Mouse (Mus musculus) forebrain, embryonic 16.5 days (tissue): ENCODE data around the gene Rab3b. TPM values are rescaled to one million over a fixed set of nuclear protein-coding genes. Genes with fewer than 3 reads are reported as not detected.
A peak's percentile ranks its signal among the peaks of the same experiment; 100 is the strongest.

Experiments used
- ATAC-seq: fragments of 200-750 bp; cut with Nextera tagmentation; 2 replicates; pipeline ENCODE4 v1.8.0; 2017; ENCODE audit warnings: mild to moderate bottlenecking, moderate library complexity
- H3K27ac ChIP-seq: fragments of 300-500 bp; sonication (generic); 2 replicates; pipeline ENCODE4 v1.5.1; 2014; ENCODE audit warnings: low read length, control low read depth
- H3K27me3 ChIP-seq: fragments of 300-500 bp; sonication (generic); replicated peaks from 2 replicates; pipeline ENCODE4 v1.6.1; 2014; ENCODE audit warnings: low read length; ENCODE audit not compliant: control insufficient read depth, insufficient read depth
- H3K36me3 ChIP-seq: fragments of 300-500 bp; sonication (generic); 2 replicates; pipeline ENCODE4 v1.6.1; 2014; ENCODE audit not compliant: control insufficient read depth, insufficient read depth
- H3K4me1 ChIP-seq: fragments of 300-500 bp; sonication (generic); replicated peaks from 2 replicates; pipeline ENCODE4 v1.6.1; 2014; ENCODE audit warnings: low read length; ENCODE audit not compliant: control insufficient read depth, insufficient read depth
- H3K4me2 ChIP-seq: fragments of 300-500 bp; sonication (generic); 2 replicates; pipeline ENCODE4 v1.6.1; 2014; ENCODE audit warnings: mild to moderate bottlenecking, low read length, control low read depth
- H3K4me3 ChIP-seq: fragments of 300-500 bp; sonication (generic); replicated peaks from 2 replicates; pipeline ENCODE4 v1.5.1; 2014; ENCODE audit warnings: mild to moderate bottlenecking, low read length, control low read depth
- H3K9ac ChIP-seq: fragments of 300-500 bp; sonication (generic); replicated peaks from 2 replicates; pipeline ENCODE4 v1.6.1; 2014; ENCODE audit warnings: low read depth, low read length, control low read depth
- H3K9me3 ChIP-seq: fragments of 300-500 bp; sonication (generic); 2 replicates; pipeline ENCODE4 v1.6.1; 2016; ENCODE audit warnings: low read length; ENCODE audit not compliant: control insufficient read depth
- WGBS: fragments of 180-500 bp; shearing (Covaris S2); extraction: QIAGEN DNeasy Blood & Tissue Kit; methylation state at CpG from one replicate; pipeline ENCODE4 v1.1.7; 2014; 5-methylcytosine and 5-hydroxymethylcytosine counted together
- polyA plus RNA-seq: library from polyadenylated mRNA; unstranded; fragments of >200 nt; fragmentation: Nextera tagmentation; extraction: Ambion mirVana; gene quantifications from 2 replicates; pipeline ENCODE4 v1.2.1, GENCODE M21; 2015

Rab3b gene
- polyA plus RNA-seq, 1 experiment from 2014 or later, result 116 TPM

- H3K4me1 ChIP-seq, result peaks cover 10% of the 10 kb centered on the region
- H3K27me3 ChIP-seq, result no peaks in the 10 kb centered on the region
- 43% methylated on average over 12 of the region's 12 CpGs for WGBS
- H3K27ac ChIP-seq, result peak overlapping the region; percentile 52
- no peak overlapping the region for H3K9ac ChIP-seq
- no peak overlapping the region for H3K4me3 ChIP-seq
- no peak overlapping the region for H3K4me2 ChIP-seq
- H3K9me3 ChIP-seq, result no peaks in the 10 kb centered on the region
- no peaks in the 10 kb centered on the region for H3K36me3 ChIP-seq
- ATAC-seq, result peak; percentile 85
Measured at GRCm38 (mm10) chr4:108937848-108938771, 59.2 kb downstream of the Rab3b start.

DNA sequence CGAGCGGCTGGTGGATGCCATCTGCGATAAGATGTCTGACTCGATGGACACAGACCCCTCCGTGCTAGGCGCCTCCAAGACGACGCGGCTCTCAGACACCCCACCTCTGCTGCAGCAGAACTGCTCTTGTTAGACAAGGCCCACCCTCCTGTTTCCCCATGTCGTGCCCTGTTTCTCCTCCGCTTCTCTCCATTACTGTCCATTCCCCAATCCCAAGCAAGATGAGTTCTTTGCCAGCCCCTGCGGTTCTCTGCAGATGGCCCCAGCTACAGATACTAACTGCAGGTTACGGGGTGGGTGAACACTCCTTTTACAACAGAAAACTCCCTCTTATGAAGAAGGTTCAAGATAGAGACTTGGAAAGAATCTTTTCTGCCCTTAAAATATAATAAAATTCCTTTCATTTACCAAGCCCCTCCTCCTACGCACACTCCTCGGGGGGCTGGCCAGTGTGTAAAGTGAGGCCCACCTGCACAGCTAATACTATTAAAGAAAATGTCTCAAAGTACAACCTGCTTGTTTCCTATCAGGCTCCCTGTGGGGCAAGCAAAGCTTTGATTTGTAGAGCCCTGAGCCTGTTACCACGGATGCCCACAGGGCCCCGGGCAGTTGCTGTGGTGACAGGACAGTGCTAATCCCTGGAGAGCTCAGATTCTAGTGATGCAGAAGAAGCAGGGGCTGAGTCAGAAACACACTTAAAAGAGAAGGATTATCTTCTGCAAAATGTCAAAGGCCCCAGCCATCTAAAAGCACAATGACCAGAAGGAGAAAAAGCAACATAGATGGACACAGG is 62.0 kb downstream of the Rab3b start:
- Histone ChIP-seq H3K36me3 (no peaks in the 10 kb centered on the region), H3K27me3 (no peaks in the 10 kb centered on the region), H3K9ac (no peak overlapping the region), H3K27ac (no peak overlapping the region), H3K9me3 (no peaks in the 10 kb centered on the region), H3K4me3 (no peak overlapping the region), H3K4me1 (peaks cover 10% of the 10 kb centered on the region), H3K4me2 (no peak overlapping the region)
- no peak for ATAC-seq
- 63% methylated on average over 17 of the region's 17 CpGs for WGBS

- Histone ChIP-seq H3K36me3 (no peaks in the 10 kb centered on the region), H3K9me3 (no peaks in the 10 kb centered on the region), H3K4me3 (no peak overlapping the region), H3K9ac (no peak overlapping the region), H3K27ac (no peak overlapping the region), H3K4me1 (peaks cover 10% of the 10 kb centered on the region), H3K4me2 (no peak overlapping the region), H3K27me3 (no peaks in the 10 kb centered on the region)
- 89% methylated on average over 4 of the region's 4 CpGs for WGBS
- no peak for ATAC-seq
Measured at GRCm38 (mm10) chr4:108942171-108942570, 63.3 kb downstream of the Rab3b start.

DNA sequence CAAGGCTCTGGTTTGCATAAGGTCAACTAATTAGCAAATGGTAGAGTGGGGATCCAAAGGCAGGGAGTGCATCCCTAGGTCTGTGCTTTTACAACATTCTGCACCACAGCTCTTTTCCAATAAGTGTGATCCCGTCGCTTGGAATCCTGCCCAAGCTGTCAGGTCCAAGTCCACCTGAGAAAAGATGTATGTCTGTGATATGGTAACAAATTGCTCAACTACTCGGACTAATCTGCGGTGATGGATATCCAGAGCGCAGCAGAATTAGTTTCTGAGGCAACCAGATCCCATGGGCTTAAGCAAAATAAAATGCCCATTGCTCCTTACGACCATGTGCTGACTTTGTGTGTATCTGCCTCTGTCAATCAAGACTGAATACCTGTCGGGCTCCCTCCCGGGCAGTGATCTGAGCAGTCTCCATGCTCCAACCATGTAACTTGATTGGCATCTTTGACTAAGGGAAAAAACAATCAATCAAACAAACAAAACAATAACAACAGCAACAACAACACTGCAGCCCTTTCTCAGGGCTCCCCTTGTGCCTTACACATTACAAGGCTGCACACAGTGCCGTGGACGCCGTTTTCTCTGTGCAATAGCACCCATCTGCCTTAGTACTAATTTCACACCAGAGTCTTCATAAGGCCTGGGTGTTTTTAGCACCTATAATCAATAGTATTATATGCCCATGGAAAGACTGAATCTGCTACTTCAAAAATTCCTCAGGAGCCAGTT is 64.3 kb downstream of the Rab3b start:
- Histone ChIP-seq H3K36me3 (no peaks in the 10 kb centered on the region), H3K27ac (no peak overlapping the region), H3K9ac (no peak overlapping the region), H3K4me1 (peaks cover 7% of the 10 kb centered on the region), H3K27me3 (no peaks in the 10 kb centered on the region), H3K4me2 (no peak overlapping the region), H3K4me3 (no peak overlapping the region), H3K9me3 (no peaks in the 10 kb centered on the region)
- no peak for ATAC-seq
- WGBS, result 76% methylated on average over 11 of the region's 11 CpGs

DNA sequence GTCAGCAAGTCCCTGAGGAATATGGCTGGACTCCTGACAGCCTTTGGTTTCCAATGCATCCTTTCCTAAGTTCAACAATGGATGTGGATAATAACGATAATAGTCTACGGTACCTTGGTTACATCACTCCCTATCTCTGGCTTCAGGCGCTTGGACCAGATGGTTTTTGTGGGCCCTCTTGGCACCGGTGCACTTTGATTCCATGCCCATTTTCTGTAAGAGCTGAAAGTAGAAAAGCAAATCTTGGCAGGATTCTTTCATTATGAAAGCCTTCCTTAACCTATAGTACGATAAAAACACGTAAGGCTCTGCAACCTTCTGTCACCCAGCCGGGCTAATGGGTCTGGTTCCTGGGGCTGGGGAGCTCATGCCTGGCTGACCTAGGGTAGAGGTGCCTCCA is 70.3 kb downstream of the Rab3b start:
- no peaks in the 10 kb centered on the region for H3K36me3 ChIP-seq
- no peak overlapping the region for H3K9ac ChIP-seq
- no peaks in the 10 kb centered on the region for H3K27me3 ChIP-seq
- H3K4me2 ChIP-seq, result peak overlapping the region; percentile 35
- no peak overlapping the region for H3K27ac ChIP-seq
- peaks cover 7% of the 10 kb centered on the region for H3K4me1 ChIP-seq
- WGBS, result 52% methylated on average over 7 of the region's 7 CpGs
- no peaks in the 10 kb centered on the region for H3K9me3 ChIP-seq
- ATAC-seq, result peak; percentile 38; the same call in 1 of the 2 replicates
- H3K4me3 ChIP-seq, result no peak overlapping the region

DNA sequence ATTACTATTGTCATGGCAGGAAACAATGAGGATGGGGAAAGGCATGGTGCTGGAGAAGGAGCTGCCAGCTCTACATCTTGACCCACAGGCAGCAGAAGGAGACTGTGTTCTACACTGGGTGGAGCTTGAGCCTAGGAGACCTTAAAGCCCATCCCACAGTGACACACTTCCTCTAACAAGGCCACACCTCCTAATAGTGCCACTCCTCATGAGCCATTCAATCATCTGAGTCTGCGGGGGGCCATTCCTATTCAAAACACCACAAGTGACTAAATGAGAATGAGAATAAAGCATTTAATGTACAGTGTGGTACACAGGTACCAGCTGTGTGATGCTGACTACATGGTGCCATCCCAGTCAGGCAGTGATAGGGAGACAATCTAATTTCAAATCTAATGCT is 71.3 kb downstream of the Rab3b start:
- Histone ChIP-seq H3K4me3 (no peak overlapping the region), H3K4me2 (no peak overlapping the region), H3K4me1 (peaks cover 7% of the 10 kb centered on the region), H3K36me3 (no peaks in the 10 kb centered on the region), H3K9ac (no peak overlapping the region), H3K9me3 (no peaks in the 10 kb centered on the region), H3K27me3 (no peaks in the 10 kb centered on the region), H3K27ac (no peak overlapping the region)
- ATAC-seq, result no peak
- WGBS, result 88% methylated on average over 1 of the region's 1 CpGs

GRCm38 (mm10) chr4:108951663-108952062 is 72.8 kb downstream of the Rab3b start:
- H3K36me3 ChIP-seq, result no peaks in the 10 kb centered on the region
- no peak overlapping the region for H3K9ac ChIP-seq
- no peak overlapping the region for H3K27ac ChIP-seq
- peaks cover 7% of the 10 kb centered on the region for H3K4me1 ChIP-seq
- no peak overlapping the region for H3K4me2 ChIP-seq
- WGBS, result 83% methylated on average over 4 of the region's 4 CpGs
- no peak for ATAC-seq
- H3K4me3 ChIP-seq, result no peak overlapping the region
- H3K9me3 ChIP-seq, result no peaks in the 10 kb centered on the region
- no peaks in the 10 kb centered on the region for H3K27me3 ChIP-seq

DNA sequence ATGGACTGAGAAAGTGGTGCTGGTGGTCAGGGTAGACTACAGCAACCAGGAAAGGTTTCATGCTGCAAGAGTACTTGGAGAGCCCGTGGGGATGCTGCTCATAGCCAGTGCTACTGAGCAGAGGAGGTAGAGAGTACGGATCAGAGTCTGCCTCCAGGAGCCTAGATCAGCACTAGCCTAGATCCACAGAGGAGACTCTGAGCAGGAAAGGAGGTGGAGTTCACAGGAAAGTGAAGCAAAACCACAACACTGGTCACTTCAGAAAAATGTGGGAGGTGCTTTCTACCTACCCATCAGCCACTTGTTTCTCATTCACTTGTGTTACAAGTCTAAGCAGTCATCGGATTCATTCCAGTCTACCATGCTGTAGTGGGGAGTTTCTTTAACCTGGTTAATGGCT is 80.8 kb downstream of the Rab3b start:
- no peak overlapping the region for H3K9ac ChIP-seq
- no peak overlapping the region for H3K4me2 ChIP-seq
- 90% methylated on average over 3 of the region's 3 CpGs for WGBS
- no peaks in the 10 kb centered on the region for H3K36me3 ChIP-seq
- ATAC-seq, result no peak
- H3K9me3 ChIP-seq, result no peaks in the 10 kb centered on the region
- no peaks in the 10 kb centered on the region for H3K27me3 ChIP-seq
- H3K4me1 ChIP-seq, result no peaks in the 10 kb centered on the region
- no peak overlapping the region for H3K4me3 ChIP-seq
- no peak overlapping the region for H3K27ac ChIP-seq
